ENCODE assay signal across 10 mouse cellular contexts in the genomic region with DNA sequence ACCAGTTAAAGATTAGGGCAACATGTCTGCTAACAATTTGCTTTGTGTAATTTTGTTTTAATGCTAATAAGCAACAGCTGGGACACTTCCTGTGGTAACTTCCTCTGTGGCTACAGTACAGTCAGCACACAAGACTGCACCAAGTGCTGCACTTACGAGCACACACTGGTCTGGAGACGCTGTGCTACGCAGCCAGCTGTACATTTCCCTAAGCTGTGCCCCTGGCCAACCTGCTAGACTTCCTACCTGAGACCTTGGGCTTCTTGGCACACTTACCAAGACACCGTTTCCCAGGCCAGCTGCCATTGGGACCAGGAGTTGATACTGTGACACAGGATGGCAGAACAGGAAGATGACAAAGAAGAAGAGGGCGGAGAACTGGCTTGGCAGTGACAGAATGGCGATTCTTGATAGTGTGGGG.
DNase-seq lines count a peak whose midpoint lies in the region; ATAC-seq and TF ChIP-seq lines count a peak whose summit lies in the region.
"Had no signal": no experiment of that assay in that cellular context is flagged by ENCODE, and none has a peak within 500 bp of the region (broad histone marks: within the 10 kb centered on the region; RNA-seq: fewer than 3 reads in every experiment).

No protein-coding gene starts in this region.

- no peak overlapping the region for H3K4me2 ChIP-seq in intestine, embryonic 16.5 days (ENCODE audit: low read depth, low read length)

- TF ChIP-seq CTCF in MEL (IDR thresholded peaks at IDR 0.05 in 2 of 3, conservative IDR thresholded peaks at IDR 0.05 in 1 of 3; ENCODE audit: control insufficient read depth in 1 of 3, insufficient read depth in 1 of 3, low read depth in 2 of 3, low read length in 3 of 3, poor library complexity in 1 of 3, severe bottlenecking in 1 of 3) = no peak

- H3K27me3 ChIP-seq in MEL (ENCODE audit: control insufficient read depth in 1 of 2, insufficient read depth in 2 of 2, low read length in 2 of 2) = no peaks in the 10 kb centered on the region
- H3K27me3 ChIP-seq in intestine, embryonic 16.5 days (replicated peaks; ENCODE audit: control insufficient read depth, insufficient read depth, low read length) = no peaks in the 10 kb centered on the region

- peak; percentile 19 for DNase-seq in kidney, adult 9 months
- DNase-seq in kidney, adult 8-10 months = no peak
- peak; percentile 56 for DNase-seq in MEL (ENCODE audit: low read depth, low spot score)
- peak; percentile 26 to 35 for DNase-seq in spleen, postnatal 10 days (ENCODE audit: low spot score in 2 of 2)
- DNase-seq in testis, postnatal 14 days (ENCODE audit: low spot score) = no peak
- no peak for DNase-seq in urinary bladder, postnatal 4 days (ENCODE audit: low spot score in 2 of 2)
- no peak for DNase-seq in left cerebral cortex, postnatal 10 days (ENCODE audit: extremely low spot score in 1 of 2, low spot score in 2 of 2)
- DNase-seq: cerebellum, adult 11-12 months; layer of hippocampus, adult 9-11 months had no signal

- H3K9me3 ChIP-seq in MEL (replicated peaks; ENCODE audit: insufficient read depth, low read length) = no peaks in the 10 kb centered on the region
- H3K9me3 ChIP-seq in intestine, embryonic 16.5 days (ENCODE audit: control insufficient read depth, low read length) = no peaks in the 10 kb centered on the region

- TF ChIP-seq POLR2A in MEL (IDR thresholded peaks at IDR 0.05; ENCODE audit: control insufficient read depth in 1 of 2, insufficient read depth in 1 of 2, low read depth in 1 of 2, low read length in 2 of 2, poor library complexity in 1 of 2) = no peak

- no peak for TF ChIP-seq EP300 in MEL (IDR thresholded peaks at IDR 0.05; ENCODE audit: low read depth in 1 of 2, low read length in 2 of 2)

- H3K79me2 ChIP-seq in MEL (ENCODE audit: control insufficient read depth, insufficient read depth, low read length, poor library complexity) = no peaks in the 10 kb centered on the region

- TF ChIP-seq RAD21 in MEL (IDR thresholded peaks at IDR 0.05; ENCODE audit: low read depth, low read length) = no peak

- H3K9ac ChIP-seq in MEL (ENCODE audit: control insufficient read depth, low read depth, low read length, poor library complexity, severe bottlenecking) = peak overlapping the region; percentile 39; the same call in 1 of the 2 replicates
- no peak overlapping the region for H3K9ac ChIP-seq in intestine, embryonic 16.5 days (ENCODE audit: low read depth, low read length)

- peak overlapping the region; percentile 41 to 57 for H3K4me3 ChIP-seq in MEL (ENCODE audit: control insufficient read depth in 1 of 2, insufficient read depth in 1 of 2, low read depth in 2 of 2, low read length in 2 of 2)
- H3K4me3 ChIP-seq in intestine, embryonic 16.5 days (ENCODE audit: low read length) = no peak overlapping the region

- intact Hi-C loops in left cerebral cortex, postnatal 10 days (cut with DNase I) = no loop called here

- H3K4me1 ChIP-seq in MEL (ENCODE audit: control insufficient read depth in 1 of 2, insufficient read depth in 2 of 2, low read length in 2 of 2) = peaks cover 0 to 15% of the 10 kb centered on the region in 2 experiments; a peak in 3 of 4 replicates
- peaks cover 4% of the 10 kb centered on the region; the same call in 1 of the 2 replicates for H3K4me1 ChIP-seq in intestine, embryonic 16.5 days (ENCODE audit: control insufficient read depth, insufficient read depth, low read length)

- H3K27ac ChIP-seq in MEL (ENCODE audit: control insufficient read depth, low read depth, low read length) = peak overlapping the region; percentile 66
- H3K27ac ChIP-seq in intestine, embryonic 16.5 days (ENCODE audit: low read length) = peak overlapping the region; percentile 60; the same call in 1 of the 2 replicates

- no peaks in the 10 kb centered on the region; a peak in 1 of 4 replicates for H3K36me3 ChIP-seq in MEL (ENCODE audit: control insufficient read depth in 1 of 2, insufficient read depth in 2 of 2, low read length in 2 of 2)
- H3K36me3 ChIP-seq in intestine, embryonic 16.5 days (ENCODE audit: control insufficient read depth, insufficient read depth, low read length) = no peaks in the 10 kb centered on the region

- 0 out of 2 replicates have a peak, but pooled peaks have one; percentile 27 for ATAC-seq in intestine, embryonic 16.5 days

- WGBS in intestine, embryonic 16.5 days = 79% methylated on average over 6 of the region's 6 CpGs

TF ChIP-seq in MEL, 35 proteins besides CTCF, POLR2A, EP300 and RAD21:
- TF ChIP-seq GATA1 (IDR thresholded peaks at IDR 0.05; ENCODE audit: low read depth, low read length) = no peak
- TF ChIP-seq RCOR1 (IDR thresholded peaks at IDR 0.05; ENCODE audit: low read depth, low read length) = no peak
- TF ChIP-seq MAZ (IDR thresholded peaks at IDR 0.05; ENCODE audit: low read depth, low read length) = no peak
- TF ChIP-seq MAX (IDR thresholded peaks at IDR 0.05; ENCODE audit: low read length) = no peak

Comparison
In these comparisons a context has a peak if more than half of its experiments do, and no peak if none do; other contexts are left out.
1. DNase-seq: peak in kidney, adult 9 months (single experiment), MEL (single experiment) and spleen, postnatal 10 days (2 of 2); none in kidney, adult 8-10 months (0 of 2), testis, postnatal 14 days (single experiment), urinary bladder, postnatal 4 days (0 of 2) and left cerebral cortex, postnatal 10 days (0 of 2).